Mouse (Mus musculus): ENCODE results near the gene Pik3c2b. TPM values are rescaled to one million over a fixed set of nuclear protein-coding genes. Genes with fewer than 3 reads are reported as not detected.
A peak's percentile ranks its signal among the peaks of the same experiment; 100 is the strongest.
"Not testable (repeated sequence)": the region's sequence is repeated elsewhere in the genome, so short reads cannot be mapped to it uniquely, and the experiment has no call there.

Pik3c2b gene
- total RNA-seq (2015), result 1.8 and 2.6 TPM in 2 replicates
- total RNA-seq (2017), result 1.5 and 1.7 TPM in 2 replicates

- ATAC-seq (replicated peaks; ENCODE audit: poor library complexity), result no peak
Measured at GRCm38 (mm10) chr1:133045011-133045860, at the start of gene Pik3c2b. Pik3c2b (plus strand) TSS chr1:133045667.

DNA sequence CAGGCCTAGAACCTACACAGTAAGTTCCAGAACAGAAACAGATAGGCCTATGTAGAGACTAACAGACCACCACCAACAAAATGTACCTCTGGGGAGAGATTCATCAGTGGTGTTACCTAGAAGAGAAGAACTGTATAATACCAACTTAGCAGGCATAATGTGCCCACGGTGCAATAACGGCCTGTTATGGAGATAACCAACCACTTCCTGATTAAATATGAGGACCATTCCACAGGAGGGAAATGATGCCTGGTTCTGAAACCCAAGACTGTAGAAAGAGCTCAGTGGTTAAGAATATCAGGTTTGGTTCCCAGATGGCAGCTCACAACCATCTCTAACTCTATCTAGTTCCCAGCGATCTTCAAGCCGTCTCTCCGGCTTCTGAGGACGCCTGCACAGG, 45.1 kb upstream of the Pik3c2b start:
- no peak for ATAC-seq (replicated peaks; ENCODE audit: poor library complexity)

- ATAC-seq (replicated peaks; ENCODE audit: poor library complexity), result no peak
Measured at GRCm38 (mm10) chr1:133006571-133006970, 38.9 kb upstream of the Pik3c2b start.

- ATAC-seq (replicated peaks; ENCODE audit: poor library complexity), result peak; percentile 72
Measured at GRCm38 (mm10) chr1:133011955-133012841, 33.3 kb upstream of the Pik3c2b start.

- ATAC-seq (replicated peaks; ENCODE audit: poor library complexity), result 0 out of 2 replicates have a peak, but pooled peaks have one; percentile 37
Measured at GRCm38 (mm10) chr1:133013331-133013730, 32.1 kb upstream of the Pik3c2b start.

GRCm38 (mm10) chr1:133014196-133014595, 31.3 kb upstream of the Pik3c2b start:
- ATAC-seq (replicated peaks; ENCODE audit: poor library complexity), result no peak

GRCm38 (mm10) chr1:133016775-133017428, 28.6 kb upstream of the Pik3c2b start:
- no peak for ATAC-seq (replicated peaks; ENCODE audit: poor library complexity)

- ATAC-seq (replicated peaks; ENCODE audit: poor library complexity), result no peak
Measured at GRCm38 (mm10) chr1:133018580-133018979, 26.9 kb upstream of the Pik3c2b start.

DNA sequence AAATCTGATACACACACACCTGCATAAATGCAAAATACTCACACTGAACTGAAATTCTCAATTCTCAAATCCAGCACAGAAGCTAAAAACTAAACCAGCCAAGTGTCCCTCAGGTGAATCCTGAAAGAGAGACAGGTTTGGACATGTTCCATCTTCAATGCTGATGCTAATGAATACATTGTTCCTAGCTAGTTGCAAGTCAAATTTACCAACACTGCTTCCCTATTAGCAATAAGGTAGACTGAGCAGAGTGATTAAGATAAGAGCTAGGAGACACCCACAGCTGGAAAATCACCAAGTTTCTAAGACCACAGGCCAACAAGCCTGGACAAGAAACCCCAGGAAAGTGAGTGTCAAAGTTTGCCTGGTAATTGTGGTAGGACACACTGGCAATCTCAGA, 26.2 kb upstream of the Pik3c2b start:
- peak; percentile 55 for ATAC-seq (replicated peaks; ENCODE audit: poor library complexity)

GRCm38 (mm10) chr1:133020137-133020894, 25.2 kb upstream of the Pik3c2b start:
- ATAC-seq (replicated peaks; ENCODE audit: poor library complexity), result peak; percentile 68

GRCm38 (mm10) chr1:133021391-133021790, 24.1 kb upstream of the Pik3c2b start:
- no peak for ATAC-seq (replicated peaks; ENCODE audit: poor library complexity)

DNA sequence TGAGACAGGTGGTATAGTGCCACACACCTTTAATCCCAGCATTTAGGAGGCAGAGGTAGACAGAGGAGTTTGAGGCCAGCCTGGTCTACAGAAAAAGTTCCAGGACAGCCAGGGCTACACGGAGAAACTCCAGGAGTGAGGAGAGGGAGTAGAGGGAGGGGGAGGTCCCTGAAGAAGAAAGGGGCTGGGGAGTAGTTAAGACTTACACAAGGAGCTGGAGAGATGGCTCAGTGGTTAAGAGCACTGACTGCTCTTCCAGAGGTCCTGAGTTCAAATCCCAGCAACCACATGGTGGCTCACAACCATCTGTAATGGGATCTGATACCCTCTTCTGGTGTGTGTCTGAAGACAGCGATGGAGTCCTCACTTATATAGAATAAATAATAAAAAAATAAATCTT, 23.5 kb upstream of the Pik3c2b start:
- ATAC-seq (replicated peaks; ENCODE audit: poor library complexity), result not testable (repeated sequence)

GRCm38 (mm10) chr1:133023723-133024122, 21.7 kb upstream of the Pik3c2b start:
- ATAC-seq (replicated peaks; ENCODE audit: poor library complexity), result not testable (repeated sequence)

DNA sequence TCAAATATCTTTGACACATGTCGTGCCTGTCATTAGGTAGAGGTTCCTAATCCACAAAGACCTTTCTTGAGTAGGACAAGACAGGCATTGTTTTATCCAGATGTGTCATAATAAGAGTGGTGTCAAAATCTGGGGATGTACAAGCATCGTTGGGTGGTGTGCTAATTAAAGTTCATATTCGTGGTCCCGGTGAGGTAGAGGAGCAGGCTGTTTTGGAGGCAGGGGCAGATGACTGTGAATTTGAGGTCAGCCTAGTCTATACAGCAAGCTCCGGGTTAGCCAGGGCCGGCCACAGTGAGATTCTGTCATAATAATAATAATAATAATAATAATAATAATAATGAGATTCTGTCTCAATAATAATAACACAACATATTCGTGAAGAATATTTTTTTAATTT, 21.0 kb upstream of the Pik3c2b start:
- no peak for ATAC-seq (replicated peaks; ENCODE audit: poor library complexity)

GRCm38 (mm10) chr1:133025051-133025795, 20.2 kb upstream of the Pik3c2b start:
- ATAC-seq (replicated peaks; ENCODE audit: poor library complexity), result peak; percentile 98

DNA sequence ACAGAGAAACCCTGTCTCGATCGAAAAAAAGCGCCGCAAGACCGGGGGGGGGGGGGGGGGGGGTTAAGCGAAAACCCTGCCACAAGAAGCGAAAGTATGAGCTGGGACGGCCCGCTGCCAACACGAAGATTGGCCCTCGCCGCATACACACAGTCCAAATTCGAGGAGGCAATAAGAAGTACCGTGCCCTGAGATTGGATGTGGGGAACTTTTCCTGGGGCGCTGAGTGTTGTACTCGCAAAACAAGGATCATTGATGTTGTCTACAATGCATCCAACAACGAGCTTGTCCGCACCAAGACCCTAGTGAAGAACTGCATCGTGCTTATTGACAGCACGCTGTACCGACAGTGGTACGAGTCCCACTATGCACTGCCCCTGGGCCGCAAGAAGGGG, 19.7 kb upstream of the Pik3c2b start:
- ATAC-seq (replicated peaks; ENCODE audit: poor library complexity), result not testable (repeated sequence)

GRCm38 (mm10) chr1:133027126-133027525, 18.3 kb upstream of the Pik3c2b start:
- no peak for ATAC-seq (replicated peaks; ENCODE audit: poor library complexity)

- peak; percentile 50 for ATAC-seq (replicated peaks; ENCODE audit: poor library complexity)
Measured at GRCm38 (mm10) chr1:133027980-133028379, 17.5 kb upstream of the Pik3c2b start.

GRCm38 (mm10) chr1:133029744-133030143, 15.7 kb upstream of the Pik3c2b start:
- ATAC-seq (replicated peaks; ENCODE audit: poor library complexity), result no peak

DNA sequence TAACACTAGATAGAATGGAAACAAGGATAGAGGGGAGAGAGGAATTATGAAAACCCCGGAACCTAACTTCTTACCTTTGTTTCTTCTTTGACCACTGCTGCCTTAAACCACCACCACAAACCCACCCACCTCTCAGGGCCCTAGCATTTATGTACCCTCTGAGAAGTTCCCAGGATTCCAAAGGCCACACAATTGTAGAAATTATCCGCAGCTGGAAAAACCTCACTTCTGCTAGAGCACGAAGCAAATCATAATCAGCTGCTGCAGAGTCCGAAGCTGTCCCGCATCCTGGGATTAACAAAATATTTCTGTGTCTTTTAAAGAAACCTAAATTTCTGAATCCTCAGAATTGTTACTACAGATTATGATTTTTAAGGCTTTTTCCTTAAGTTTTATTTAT, 15.0 kb upstream of the Pik3c2b start, which contains the start of gene Mdm4:
Gene Mdm4, minus strand, starts transcription at position 101 of the 400 bp plus-strand sequence.
- no peak for ATAC-seq (replicated peaks; ENCODE audit: poor library complexity)

All from megakaryocyte progenitor cell, adult 5-6 weeks (primary cell).